Mouse (Mus musculus): ENCODE measurements around the gene Tspan11. TPM values are rescaled to one million over a fixed set of nuclear protein-coding genes. Genes with fewer than 3 reads are reported as not detected.

The Tspan11 gene
- 13.9 and 14.6 TPM in 2 replicates for polyA plus RNA-seq (2015; fragmentation: Nextera tagmentation; extraction: Ambion mirVana)

DNA sequence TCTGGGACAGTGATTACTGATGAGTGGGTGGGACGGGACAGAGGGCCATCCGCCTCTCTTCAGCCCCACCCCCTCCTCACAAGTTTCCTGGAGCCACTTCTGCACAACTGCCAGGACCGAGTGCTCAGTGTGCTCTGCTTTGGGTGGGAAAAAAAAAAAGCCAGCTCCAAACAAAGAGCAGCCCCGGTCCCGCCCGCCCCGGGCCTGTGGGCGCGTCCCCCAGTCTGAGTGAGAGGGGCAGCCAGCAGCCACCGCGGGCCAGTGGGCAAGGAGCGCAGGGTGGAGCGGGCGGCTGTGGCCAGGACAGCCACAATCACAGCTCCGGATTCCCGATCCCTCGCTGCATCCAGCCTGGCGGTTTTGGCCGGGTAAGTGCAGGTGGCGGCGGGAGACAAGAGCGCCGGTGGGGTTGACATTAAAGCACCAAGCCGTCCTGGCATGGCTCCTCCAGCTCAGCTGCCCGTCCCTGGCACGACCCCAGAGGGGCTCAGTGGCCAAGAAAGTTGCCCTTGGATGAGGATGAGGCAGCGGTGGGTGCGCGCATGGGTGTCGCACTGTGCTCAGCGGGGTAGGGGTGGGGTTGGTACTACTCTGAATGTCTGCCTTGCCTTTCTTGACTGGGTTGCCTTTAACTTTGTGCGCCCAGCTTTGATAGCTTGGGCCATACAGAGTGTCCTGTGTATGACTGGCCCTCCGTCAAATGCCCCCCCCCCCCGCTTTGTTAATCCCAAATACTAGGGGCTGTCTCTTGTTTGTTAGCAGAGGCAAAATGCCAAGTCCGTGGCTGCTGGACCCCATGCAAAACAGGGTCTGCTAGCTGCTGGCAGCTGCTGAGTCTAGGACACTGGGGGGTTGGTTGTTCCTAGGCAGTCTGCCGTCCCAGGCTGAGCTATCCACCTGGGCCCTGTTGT is at the start of gene Tspan11:
Tspan11 (plus strand) TSS at position 79 of the 911 bp plus-strand sequence.
- peak; percentile 93 for ATAC-seq
- Histone ChIP-seq H3K4me2 (replicated peaks) (peak within 1 kb of the TSS; percentile 87), H3K9ac (replicated peaks) (peak within 1 kb of the TSS; percentile 83), H3K27ac (peak within 1 kb of the TSS; percentile 85), H3K4me1 (replicated peaks) (peaks cover 52% of the 10 kb centered on the region), H3K27me3 (peaks cover 2% of the 10 kb centered on the region; the same call in 1 of the 2 replicates), H3K9me3 (no peaks in the 10 kb centered on the region), H3K36me3 (no peaks in the 10 kb centered on the region), H3K4me3 (replicated peaks) (peak within 1 kb of the TSS; percentile 54)
- WGBS = 1% methylated on average over 36 of the region's 36 CpGs

DNA sequence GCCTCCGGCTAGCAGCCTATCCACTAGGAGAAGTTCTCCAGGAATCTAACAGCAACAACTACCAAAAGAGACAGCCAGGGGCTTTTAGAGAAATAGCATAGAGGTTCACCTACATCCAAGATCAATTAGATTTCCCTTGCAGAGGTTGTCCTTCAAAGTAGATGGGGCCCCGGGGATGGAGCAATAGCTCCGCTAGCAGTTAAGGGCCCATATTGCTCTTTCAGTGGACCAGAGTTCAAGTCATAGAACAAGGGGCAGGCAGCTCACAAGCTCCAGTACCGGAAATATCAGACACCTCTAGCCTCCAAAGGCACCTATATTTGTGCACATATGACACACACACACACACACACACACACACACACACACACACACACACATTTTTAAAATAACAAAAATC is 49.5 kb upstream of the Tspan11 start:
- no peaks in the 10 kb centered on the region for H3K27me3 ChIP-seq
- ATAC-seq = no peak
- over 99% methylated on average over 4 of the region's 4 CpGs for WGBS
- no peaks in the 10 kb centered on the region for H3K36me3 ChIP-seq
- no peak overlapping the region for H3K27ac ChIP-seq
- H3K9me3 ChIP-seq = 0 out of 2 replicates have a peak, but pooled peaks cover 3% of the 10 kb centered on the region
- H3K4me2 ChIP-seq (replicated peaks) = no peak overlapping the region
- H3K9ac ChIP-seq (replicated peaks) = no peak overlapping the region
- H3K4me3 ChIP-seq (replicated peaks) = no peak overlapping the region
- H3K4me1 ChIP-seq (replicated peaks) = no peaks in the 10 kb centered on the region

DNA sequence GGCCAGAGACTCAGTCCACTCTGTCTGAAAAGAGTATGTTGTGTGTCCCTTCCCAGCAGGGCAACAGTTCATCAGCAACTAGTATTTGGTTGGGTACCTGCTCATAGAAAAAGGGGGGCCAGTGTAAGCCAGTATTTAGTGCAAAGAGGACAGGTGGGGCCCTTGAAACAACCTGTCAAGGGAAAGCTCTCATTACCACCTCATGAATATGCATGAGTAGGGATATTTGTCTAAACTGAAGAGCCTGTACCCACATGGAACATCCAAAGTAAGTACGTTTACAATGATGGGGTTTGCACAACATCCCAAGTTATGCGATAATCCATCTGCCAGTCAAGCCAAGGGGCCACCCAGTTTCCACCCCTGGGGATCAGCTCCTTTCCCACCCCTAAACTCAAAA is 47.9 kb upstream of the Tspan11 start:
- Histone ChIP-seq H3K36me3 (no peaks in the 10 kb centered on the region), H3K27ac (no peak overlapping the region), H3K4me3 (replicated peaks) (no peak overlapping the region), H3K4me1 (replicated peaks) (no peaks in the 10 kb centered on the region), H3K9me3 (0 out of 2 replicates have a peak, but pooled peaks cover 3% of the 10 kb centered on the region), H3K4me2 (replicated peaks) (no peak overlapping the region), H3K27me3 (no peaks in the 10 kb centered on the region), H3K9ac (replicated peaks) (no peak overlapping the region)
- 82% methylated on average over 2 of the region's 2 CpGs for WGBS
- no peak for ATAC-seq

DNA sequence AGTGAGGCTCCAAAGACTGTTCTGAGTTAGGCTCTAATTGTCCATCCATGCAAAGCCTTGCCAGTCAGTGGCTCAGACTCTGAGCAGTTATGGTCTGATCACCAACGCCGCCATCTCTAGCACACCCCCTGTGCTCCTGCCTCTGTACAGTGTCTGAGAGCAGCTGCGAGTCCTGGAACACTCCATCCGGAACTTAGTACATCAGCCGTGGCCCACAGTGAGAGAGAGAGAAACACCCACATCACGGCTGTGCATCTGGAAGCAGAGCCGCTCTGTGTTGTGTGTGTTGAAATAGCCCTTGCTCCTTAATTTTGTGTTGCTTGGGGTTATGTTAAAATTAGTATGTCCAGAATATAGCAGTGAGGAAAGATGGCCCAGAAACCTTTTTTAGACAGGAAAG is 47.2 kb upstream of the Tspan11 start:
- H3K4me2 ChIP-seq (replicated peaks) = no peak overlapping the region
- H3K27me3 ChIP-seq = no peaks in the 10 kb centered on the region
- WGBS = 83% methylated on average over 7 of the region's 7 CpGs
- ATAC-seq = no peak
- no peaks in the 10 kb centered on the region for H3K4me1 ChIP-seq (replicated peaks)
- H3K4me3 ChIP-seq (replicated peaks) = no peak overlapping the region
- no peak overlapping the region for H3K9ac ChIP-seq (replicated peaks)
- no peaks in the 10 kb centered on the region for H3K36me3 ChIP-seq
- no peak overlapping the region for H3K27ac ChIP-seq
- 0 out of 2 replicates have a peak, but pooled peaks cover 3% of the 10 kb centered on the region for H3K9me3 ChIP-seq

DNA sequence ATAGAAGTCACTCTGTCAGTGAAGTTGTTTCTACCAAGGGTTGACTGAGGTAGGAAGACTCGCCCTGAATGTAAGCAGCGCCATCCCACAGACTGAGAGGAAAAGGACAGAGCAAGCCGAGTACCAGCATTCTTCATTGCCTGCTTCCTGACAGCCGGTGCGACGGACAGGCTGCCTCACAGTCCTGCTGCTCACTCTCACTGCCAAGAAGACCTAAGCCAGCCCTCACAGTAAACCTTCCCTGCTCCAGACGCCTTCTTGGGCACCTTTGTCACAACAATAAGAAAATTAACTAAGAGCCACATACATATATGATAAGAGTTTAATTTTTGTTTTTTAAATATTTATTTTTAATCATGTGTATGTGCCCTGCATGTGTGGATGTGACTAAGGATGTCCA is 46.1 kb upstream of the Tspan11 start:
- no peak for ATAC-seq
- Histone ChIP-seq H3K4me1 (replicated peaks) (no peaks in the 10 kb centered on the region), H3K4me2 (replicated peaks) (no peak overlapping the region), H3K9me3 (0 out of 2 replicates have a peak, but pooled peaks cover 3% of the 10 kb centered on the region), H3K27ac (no peak overlapping the region), H3K36me3 (no peaks in the 10 kb centered on the region), H3K9ac (replicated peaks) (no peak overlapping the region), H3K4me3 (replicated peaks) (no peak overlapping the region), H3K27me3 (no peaks in the 10 kb centered on the region)
- 83% methylated on average over 7 of the region's 7 CpGs for WGBS

DNA sequence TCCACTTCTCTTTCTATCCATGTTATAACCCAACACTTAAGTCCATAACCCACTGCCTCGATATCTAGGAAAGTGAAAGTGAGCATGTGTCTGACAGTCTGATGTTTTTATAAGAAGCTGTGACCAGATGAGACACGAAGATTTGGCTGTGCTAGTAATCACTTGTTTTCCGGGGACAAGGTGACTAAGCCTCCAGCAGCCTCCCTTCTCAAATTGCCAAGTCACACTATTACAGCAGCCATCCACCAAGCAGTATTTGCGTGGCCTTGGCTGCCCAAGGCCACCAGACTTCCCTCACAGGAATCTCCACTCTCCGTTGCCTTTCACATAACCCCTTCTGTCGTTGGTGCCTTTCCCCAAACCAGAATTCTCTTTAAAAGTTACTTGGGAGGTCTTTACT is 40.9 kb upstream of the Tspan11 start:
- 88% methylated on average over 6 of the region's 6 CpGs for WGBS
- Histone ChIP-seq H3K9ac (replicated peaks) (no peak overlapping the region), H3K27me3 (no peaks in the 10 kb centered on the region), H3K36me3 (no peaks in the 10 kb centered on the region), H3K9me3 (0 out of 2 replicates have a peak, but pooled peaks cover 3% of the 10 kb centered on the region), H3K27ac (no peak overlapping the region), H3K4me3 (replicated peaks) (no peak overlapping the region), H3K4me2 (replicated peaks) (no peak overlapping the region), H3K4me1 (replicated peaks) (no peaks in the 10 kb centered on the region)
- no peak for ATAC-seq

DNA sequence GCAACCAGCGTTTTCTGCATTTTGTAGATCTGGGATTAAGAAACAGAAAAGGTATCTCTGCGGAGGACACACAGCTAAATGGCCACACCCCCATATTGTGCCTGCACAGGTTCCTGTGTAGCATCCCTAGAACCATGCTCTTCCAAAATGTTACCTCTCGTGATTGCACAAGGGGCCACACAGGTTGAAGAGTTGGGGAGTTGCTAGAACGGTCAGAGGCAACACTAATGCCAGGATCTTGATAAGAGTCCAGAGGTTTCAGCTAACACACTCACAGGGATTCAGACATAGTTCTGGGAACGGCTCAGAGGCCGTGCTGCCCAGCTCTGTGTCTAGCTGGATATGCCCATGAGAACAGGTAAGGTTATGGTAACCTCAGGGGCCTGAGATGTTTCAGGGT is 37.9 kb upstream of the Tspan11 start:
- ATAC-seq = no peak
- H3K27me3 ChIP-seq = no peaks in the 10 kb centered on the region
- 92% methylated on average over 6 of the region's 6 CpGs for WGBS
- no peak overlapping the region for H3K9ac ChIP-seq (replicated peaks)
- peaks cover 13% of the 10 kb centered on the region for H3K4me1 ChIP-seq (replicated peaks)
- no peak overlapping the region for H3K4me3 ChIP-seq (replicated peaks)
- H3K36me3 ChIP-seq = no peaks in the 10 kb centered on the region
- no peak overlapping the region for H3K4me2 ChIP-seq (replicated peaks)
- H3K27ac ChIP-seq = no peak overlapping the region
- no peaks in the 10 kb centered on the region for H3K9me3 ChIP-seq

DNA sequence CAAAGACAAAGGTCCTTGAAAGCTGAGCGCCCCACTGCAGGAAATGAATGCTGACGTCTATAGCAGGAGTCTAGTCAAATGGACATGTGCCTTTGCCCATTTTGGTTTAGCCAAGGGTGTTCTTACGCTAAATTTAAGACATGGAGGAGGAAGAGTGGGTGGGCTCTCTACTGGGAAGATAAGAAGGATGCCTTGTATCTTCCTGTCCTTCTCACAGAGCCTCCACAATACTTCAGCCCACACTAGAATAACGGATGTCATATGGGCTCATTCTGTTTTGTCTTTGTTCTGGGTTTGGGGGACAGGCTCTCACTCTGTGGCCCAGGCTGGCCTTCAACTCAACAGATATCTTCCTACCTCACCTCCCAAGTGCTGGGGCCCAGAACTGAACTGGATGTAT is 35.8 kb upstream of the Tspan11 start:
- Histone ChIP-seq H3K27ac (no peak overlapping the region), H3K4me2 (replicated peaks) (no peak overlapping the region), H3K9me3 (no peaks in the 10 kb centered on the region), H3K4me1 (replicated peaks) (peaks cover 29% of the 10 kb centered on the region), H3K36me3 (no peaks in the 10 kb centered on the region), H3K27me3 (no peaks in the 10 kb centered on the region), H3K4me3 (replicated peaks) (no peak overlapping the region), H3K9ac (replicated peaks) (no peak overlapping the region)
- ATAC-seq = no peak
- WGBS = 95% methylated on average over 4 of the region's 4 CpGs

DNA sequence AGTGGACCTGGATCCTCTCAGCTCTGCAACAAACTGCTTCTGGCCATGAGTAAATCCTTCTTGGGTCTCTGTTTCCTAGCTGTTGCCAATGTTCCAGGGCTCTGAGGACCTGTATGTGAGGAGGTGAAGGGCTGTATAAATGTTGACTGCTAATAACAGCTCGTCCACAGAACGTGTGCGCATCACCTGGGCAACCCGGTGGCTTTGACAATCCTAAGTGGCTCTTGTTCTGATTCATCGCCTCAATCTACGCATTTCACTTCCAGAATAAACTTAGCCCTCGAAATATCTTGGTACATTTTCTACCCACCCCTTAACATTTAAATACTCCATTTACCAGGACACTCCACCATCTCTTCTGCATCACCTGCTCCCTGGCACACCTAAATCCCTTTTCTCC is 34.1 kb upstream of the Tspan11 start:
- H3K4me2 ChIP-seq (replicated peaks) = no peak overlapping the region
- no peak overlapping the region for H3K9ac ChIP-seq (replicated peaks)
- no peaks in the 10 kb centered on the region for H3K27me3 ChIP-seq
- H3K4me3 ChIP-seq (replicated peaks) = no peak overlapping the region
- ATAC-seq = no peak
- WGBS = 93% methylated on average over 7 of the region's 7 CpGs
- H3K27ac ChIP-seq = no peak overlapping the region
- peaks cover 29% of the 10 kb centered on the region for H3K4me1 ChIP-seq (replicated peaks)
- H3K9me3 ChIP-seq = no peaks in the 10 kb centered on the region
- no peaks in the 10 kb centered on the region for H3K36me3 ChIP-seq

DNA sequence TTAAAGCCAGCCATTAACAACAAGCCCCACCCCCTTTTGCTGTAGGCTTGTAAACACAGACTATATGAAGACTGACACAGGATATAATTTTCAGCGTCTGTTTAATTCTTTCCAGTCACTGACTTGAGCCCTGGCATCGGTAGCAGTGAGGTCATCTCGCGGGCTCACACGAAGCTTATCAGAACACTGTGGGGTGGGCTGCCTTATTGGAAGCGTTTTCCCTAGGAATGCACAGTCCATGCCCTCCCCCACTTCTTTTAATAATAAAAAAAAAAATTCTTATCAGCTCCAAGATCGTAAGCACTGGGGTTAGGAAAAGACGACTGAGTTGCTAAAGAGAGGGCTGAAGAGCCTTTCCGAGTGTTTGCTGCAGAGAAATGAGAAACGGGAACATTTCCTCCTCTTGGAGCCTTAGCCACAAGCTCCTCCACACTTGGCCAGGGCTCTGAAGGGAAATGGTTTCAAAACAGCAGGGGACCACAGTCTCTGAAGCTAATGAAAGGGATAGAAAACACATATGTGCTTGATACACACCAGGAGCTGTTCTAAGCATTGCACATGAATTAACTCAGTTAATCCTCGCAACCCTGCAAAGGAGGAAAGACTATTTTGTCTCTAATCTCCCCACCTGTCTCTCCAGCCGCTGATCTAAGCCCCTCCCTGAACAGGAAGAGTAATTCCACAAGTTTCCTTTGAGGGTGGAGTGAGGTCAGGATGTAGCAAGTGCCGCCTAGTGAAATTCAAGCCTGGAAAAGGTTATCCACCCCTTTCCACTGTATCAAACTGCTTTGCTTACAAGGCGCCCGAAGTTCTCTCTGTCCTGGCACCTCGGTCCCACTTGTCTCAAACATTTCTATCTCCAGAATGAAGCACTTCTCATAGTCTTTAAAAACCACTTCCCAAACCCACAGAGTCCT is 33.4 kb upstream of the Tspan11 start:
- WGBS = 30% methylated on average over 16 of the region's 16 CpGs
- Histone ChIP-seq H3K4me2 (replicated peaks) (peak overlapping the region; percentile 17; the same call in 1 of the 2 replicates), H3K36me3 (no peaks in the 10 kb centered on the region), H3K4me1 (replicated peaks) (peaks cover 29% of the 10 kb centered on the region), H3K9me3 (no peaks in the 10 kb centered on the region), H3K4me3 (replicated peaks) (no peak overlapping the region), H3K27me3 (no peaks in the 10 kb centered on the region), H3K27ac (peak overlapping the region; percentile 25; the same call in 1 of the 2 replicates), H3K9ac (replicated peaks) (no peak overlapping the region)
- ATAC-seq = peak; percentile 24; the same call in 1 of the 2 replicates

DNA sequence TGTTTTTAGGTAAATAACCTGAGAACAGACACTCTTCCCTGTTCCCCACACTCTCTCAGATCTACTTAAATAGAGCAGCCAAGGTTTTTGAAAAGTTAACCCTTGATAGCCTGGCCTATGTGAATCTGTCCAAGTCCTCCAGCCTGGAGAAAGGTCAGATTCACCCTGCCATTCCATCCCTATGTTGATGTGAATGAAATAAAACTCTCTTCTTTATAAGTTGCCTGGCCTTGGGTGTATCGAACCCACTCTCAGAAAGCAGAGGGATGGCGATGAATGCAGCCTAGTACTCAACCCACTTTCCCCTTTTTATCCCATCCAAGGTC is 32.7 kb upstream of the Tspan11 start:
- H3K36me3 ChIP-seq = no peaks in the 10 kb centered on the region
- H3K27ac ChIP-seq = peak overlapping the region; percentile 25; the same call in 1 of the 2 replicates
- H3K9me3 ChIP-seq = no peaks in the 10 kb centered on the region
- ATAC-seq = no peak
- H3K9ac ChIP-seq (replicated peaks) = no peak overlapping the region
- 95% methylated on average over 2 of the region's 2 CpGs for WGBS
- no peak overlapping the region for H3K4me3 ChIP-seq (replicated peaks)
- no peak overlapping the region for H3K4me2 ChIP-seq (replicated peaks)
- H3K27me3 ChIP-seq = no peaks in the 10 kb centered on the region
- H3K4me1 ChIP-seq (replicated peaks) = peaks cover 29% of the 10 kb centered on the region

Data from midbrain, embryonic 13.5 days (tissue).